Mouse (Mus musculus) cerebellum, adult 2 months (tissue): ENCODE results near the gene Rubcnl.

Source experiments
- CTCF ChIP-seq: fragments of 200-500 bp; IDR thresholded peaks from 2 replicates; pipeline ENCODE4 v1.5.1; 2011; ENCODE audit warnings: low read depth, mild to moderate bottlenecking, control low read depth, low read length, moderate library complexity, borderline replicate concordance; ENCODE audit not compliant: insufficient read depth
- POLR2A ChIP-seq: fragments of 200-500 bp; IDR thresholded peaks from 2 replicates; pipeline ENCODE4 v1.6.1; 2011; ENCODE audit warnings: low read length, control low read depth, borderline replicate concordance; ENCODE audit not compliant: insufficient read depth

- TF ChIP-seq CTCF (no peak), POLR2A (no peak)
Measured at GRCm38 (mm10) chr14:75020581-75021253, 4.9 kb downstream of the Rubcnl start.
